Mouse (Mus musculus) embryonic facial prominence, embryonic 13.5 days (tissue): ENCODE data around the gene R3hdm4. TPM values are rescaled to one million over a fixed set of nuclear protein-coding genes. Genes with fewer than 3 reads are reported as not detected.
A peak's percentile ranks its signal among the peaks of the same experiment; 100 is the strongest.
"Not testable (repeated sequence)": the region's sequence is repeated elsewhere in the genome, so short reads cannot be mapped to it uniquely, and the experiment has no call there.

Experiments
- ATAC-seq: fragments of 200-750 bp; cut with Nextera tagmentation; 2 replicates; pipeline ENCODE4 v1.8.0; 2017; ENCODE audit warnings: low read depth; ENCODE audit not compliant: insufficient number of reproducible peaks, insufficient read depth, low FRiP score, low TSS enrichment
- H3K27ac ChIP-seq: fragments of 300-500 bp; sonication (generic); 2 replicates; pipeline ENCODE4 v1.5.1; 2015; ENCODE audit warnings: moderate library complexity, mild to moderate bottlenecking, inconsistent platforms
- H3K27me3 ChIP-seq: fragments of 300-500 bp; sonication (generic); 2 replicates; pipeline ENCODE4 v1.6.1; 2015; ENCODE audit warnings: mild to moderate bottlenecking, inconsistent platforms
- H3K36me3 ChIP-seq: fragments of 300-500 bp; sonication (generic); 2 replicates; pipeline ENCODE4 v1.6.1; 2015; ENCODE audit warnings: mild to moderate bottlenecking, inconsistent platforms
- H3K4me1 ChIP-seq: fragments of 300-500 bp; sonication (generic); 2 replicates; pipeline ENCODE4 v1.6.1; 2015; ENCODE audit warnings: inconsistent platforms
- H3K4me2 ChIP-seq: fragments of 300-500 bp; sonication (generic); 2 replicates; pipeline ENCODE4 v1.6.1; 2015; ENCODE audit warnings: moderate library complexity, mild to moderate bottlenecking, inconsistent platforms
- H3K4me3 ChIP-seq: fragments of 300-500 bp; sonication (generic); 2 replicates; pipeline ENCODE4 v1.5.1; 2015; ENCODE audit warnings: mild to moderate bottlenecking, inconsistent platforms
- H3K9ac ChIP-seq: fragments of 300-500 bp; sonication (generic); 2 replicates; pipeline ENCODE4 v1.6.1; 2015; ENCODE audit warnings: mild to moderate bottlenecking, inconsistent platforms
- H3K9me3 ChIP-seq: fragments of 300-500 bp; sonication (generic); 2 replicates; pipeline ENCODE4 v1.6.1; 2016; ENCODE audit warnings: inconsistent platforms
- WGBS: fragments of 180-500 bp; shearing (Covaris S2); methylation state at CpG from one replicate; pipeline ENCODE4 v1.1.7; 2015; ENCODE audit warnings: mixed read lengths; 5-methylcytosine and 5-hydroxymethylcytosine counted together
- polyA plus RNA-seq: library from polyadenylated mRNA; unstranded; fragments of >200 nt; fragmentation: Nextera tagmentation; extraction: Ambion mirVana; gene quantifications from 2 replicates; pipeline ENCODE4 v1.2.1, GENCODE M21; 2015

R3hdm4 gene
- polyA plus RNA-seq = 190 and 206 TPM in 2 replicates

- H3K36me3 ChIP-seq = no peaks in the 10 kb centered on the region
Observed at GRCm38 (mm10) chr10:79920958-79921535, at the start of gene R3hdm4. Gene R3hdm4 (minus strand): TSS chr10:79921208.

GRCm38 (mm10) chr10:79970415-79971182 lies 49.6 kb upstream of the R3hdm4 start, which contains the start of gene Grin3b:
Gene Grin3b (plus strand): TSS chr10:79970715.
- Histone ChIP-seq H3K27ac (peak within 1 kb of the TSS; percentile 48), H3K4me1 (peaks cover 18% of the 10 kb centered on the region), H3K4me2 (peak within 1 kb of the TSS; percentile 98), H3K4me3 (peak within 1 kb of the TSS; percentile 63), H3K9ac (peak within 1 kb of the TSS; percentile 83), H3K27me3 (peaks cover 15% of the 10 kb centered on the region), H3K9me3 (no peaks in the 10 kb centered on the region), H3K36me3 (peaks cover 58% of the 10 kb centered on the region)
- WGBS = 5% methylated on average over 39 of the region's 47 CpGs
- ATAC-seq = no peak

More at GRCm38 (mm10) chr10:79920958-79921535, at the start of gene R3hdm4:
- no peak within 1 kb of the TSS for H3K27ac ChIP-seq
- H3K9ac ChIP-seq = peak within 1 kb of the TSS; percentile 62
- peak within 1 kb of the TSS; percentile 56 for H3K4me2 ChIP-seq
- peaks cover 50% of the 10 kb centered on the region for H3K4me1 ChIP-seq
- WGBS = 4% methylated on average over 41 of the region's 41 CpGs
- no peaks in the 10 kb centered on the region for H3K9me3 ChIP-seq
- H3K4me3 ChIP-seq = peak within 1 kb of the TSS; percentile 33
- no peak; the same call in 1 of the 2 replicates for ATAC-seq
- H3K27me3 ChIP-seq = peaks cover 73% of the 10 kb centered on the region

DNA sequence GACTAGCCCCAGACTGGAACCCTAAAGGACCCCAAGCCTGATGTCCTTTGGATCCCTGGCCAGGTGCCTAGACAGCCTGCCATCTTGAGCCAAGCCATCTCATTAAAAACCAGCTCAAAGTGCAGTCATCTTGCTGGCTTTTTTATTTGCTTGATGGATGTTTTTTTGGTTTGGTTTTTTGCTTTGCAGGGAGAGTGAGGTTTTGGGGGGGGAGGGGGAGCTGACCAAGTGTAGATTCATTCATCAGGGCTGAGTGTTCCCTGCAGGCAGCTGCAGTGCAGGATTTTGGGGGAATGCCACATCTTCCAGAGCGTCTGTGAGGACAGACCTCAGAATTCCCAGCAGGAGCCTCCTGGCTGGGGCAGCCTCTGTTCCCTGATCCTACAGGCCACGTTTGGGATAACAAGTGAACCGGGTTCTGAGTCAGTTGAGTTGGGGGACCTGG lies 48.1 kb upstream of the R3hdm4 start:
- H3K27ac ChIP-seq = no peak overlapping the region
- H3K4me2 ChIP-seq = no peak overlapping the region
- no peak for ATAC-seq
- no peak overlapping the region for H3K4me3 ChIP-seq
- peaks cover 15% of the 10 kb centered on the region for H3K27me3 ChIP-seq
- peaks cover 18% of the 10 kb centered on the region for H3K4me1 ChIP-seq
- H3K9ac ChIP-seq = no peak overlapping the region
- no peaks in the 10 kb centered on the region for H3K9me3 ChIP-seq
- H3K36me3 ChIP-seq = peaks cover 59% of the 10 kb centered on the region
- WGBS = 15% methylated on average over 3 of the region's 3 CpGs

- no peaks in the 10 kb centered on the region for H3K9me3 ChIP-seq
- H3K9ac ChIP-seq = no peak overlapping the region
- peaks cover 59% of the 10 kb centered on the region for H3K36me3 ChIP-seq
- peaks cover 18% of the 10 kb centered on the region for H3K4me1 ChIP-seq
- WGBS = 81% methylated on average over 1 of the region's 1 CpGs
- ATAC-seq = no peak
- H3K4me2 ChIP-seq = no peak overlapping the region
- H3K27me3 ChIP-seq = peaks cover 15% of the 10 kb centered on the region
- H3K4me3 ChIP-seq = no peak overlapping the region
- no peak overlapping the region for H3K27ac ChIP-seq
Observed at GRCm38 (mm10) chr10:79968181-79968580, 47.2 kb upstream of the R3hdm4 start.

GRCm38 (mm10) chr10:79966886-79967400 lies 45.9 kb upstream of the R3hdm4 start:
- 90% methylated on average over 5 of the region's 5 CpGs for WGBS
- H3K36me3 ChIP-seq = peaks cover 68% of the 10 kb centered on the region

DNA sequence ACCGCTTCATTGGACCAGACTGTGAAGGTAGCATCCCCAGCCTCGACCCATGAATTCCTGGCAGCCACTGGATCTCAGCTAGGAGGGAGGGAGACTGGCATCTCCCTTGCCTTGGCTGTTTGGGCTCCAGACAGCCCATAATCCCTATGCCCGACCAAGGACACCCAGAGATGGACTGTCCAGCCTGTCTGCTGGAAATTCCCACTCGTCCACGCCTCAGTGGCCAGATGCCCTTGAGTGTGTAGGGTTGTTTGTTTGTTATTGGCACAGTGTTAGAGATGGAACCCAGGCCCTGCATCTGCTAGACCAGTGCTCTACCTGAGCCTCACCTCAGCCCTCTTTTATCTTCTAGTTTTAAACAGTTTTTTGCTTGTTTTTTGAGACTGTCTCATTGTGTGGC lies 44.3 kb upstream of the R3hdm4 start:
- H3K4me3 ChIP-seq = no peak overlapping the region
- H3K9me3 ChIP-seq = no peaks in the 10 kb centered on the region
- WGBS = 85% methylated on average over 5 of the region's 5 CpGs
- no peaks in the 10 kb centered on the region for H3K27me3 ChIP-seq
- 0 out of 2 replicates have a peak overlapping the region, but pooled peaks have one; percentile 47 for H3K9ac ChIP-seq
- no peak overlapping the region for H3K4me2 ChIP-seq
- H3K36me3 ChIP-seq = peaks cover 75% of the 10 kb centered on the region
- ATAC-seq = no peak
- peaks cover 17% of the 10 kb centered on the region for H3K4me1 ChIP-seq
- no peak overlapping the region for H3K27ac ChIP-seq

More at GRCm38 (mm10) chr10:79966886-79967400, 45.9 kb upstream of the R3hdm4 start:
- Histone ChIP-seq H3K9me3 (no peaks in the 10 kb centered on the region), H3K27me3 (peaks cover 14% of the 10 kb centered on the region), H3K4me2 (no peak overlapping the region), H3K4me1 (peaks cover 18% of the 10 kb centered on the region), H3K4me3 (no peak overlapping the region), H3K9ac (no peak overlapping the region), H3K27ac (no peak overlapping the region)
- no peak for ATAC-seq

DNA sequence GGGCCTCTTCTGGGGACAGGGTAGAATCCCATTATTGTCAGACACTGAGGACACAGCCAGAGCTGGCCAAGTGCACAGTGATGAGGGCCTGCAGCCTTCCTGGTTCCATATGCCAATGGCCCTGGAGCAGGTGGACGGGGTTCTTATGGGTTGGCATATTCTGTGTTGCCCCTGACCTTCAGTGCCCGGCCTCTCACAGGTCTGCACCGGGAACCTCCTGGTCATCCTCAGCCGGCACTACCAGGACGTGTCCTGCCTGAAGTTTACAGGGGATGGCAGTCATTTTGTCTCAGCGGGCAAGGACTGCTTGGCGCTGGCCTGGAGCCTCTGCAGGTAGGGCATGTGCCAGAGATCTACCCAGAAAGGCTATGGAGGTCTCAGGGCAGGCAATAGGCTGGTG lies 43.7 kb upstream of the R3hdm4 start:
- no peak overlapping the region for H3K27ac ChIP-seq
- WGBS = 90% methylated on average over 7 of the region's 7 CpGs
- no peaks in the 10 kb centered on the region for H3K9me3 ChIP-seq
- no peak overlapping the region for H3K9ac ChIP-seq
- H3K4me1 ChIP-seq = peaks cover 11% of the 10 kb centered on the region
- peaks cover 75% of the 10 kb centered on the region for H3K36me3 ChIP-seq
- H3K4me3 ChIP-seq = no peak overlapping the region
- no peak for ATAC-seq
- no peaks in the 10 kb centered on the region for H3K27me3 ChIP-seq
- no peak overlapping the region for H3K4me2 ChIP-seq

DNA sequence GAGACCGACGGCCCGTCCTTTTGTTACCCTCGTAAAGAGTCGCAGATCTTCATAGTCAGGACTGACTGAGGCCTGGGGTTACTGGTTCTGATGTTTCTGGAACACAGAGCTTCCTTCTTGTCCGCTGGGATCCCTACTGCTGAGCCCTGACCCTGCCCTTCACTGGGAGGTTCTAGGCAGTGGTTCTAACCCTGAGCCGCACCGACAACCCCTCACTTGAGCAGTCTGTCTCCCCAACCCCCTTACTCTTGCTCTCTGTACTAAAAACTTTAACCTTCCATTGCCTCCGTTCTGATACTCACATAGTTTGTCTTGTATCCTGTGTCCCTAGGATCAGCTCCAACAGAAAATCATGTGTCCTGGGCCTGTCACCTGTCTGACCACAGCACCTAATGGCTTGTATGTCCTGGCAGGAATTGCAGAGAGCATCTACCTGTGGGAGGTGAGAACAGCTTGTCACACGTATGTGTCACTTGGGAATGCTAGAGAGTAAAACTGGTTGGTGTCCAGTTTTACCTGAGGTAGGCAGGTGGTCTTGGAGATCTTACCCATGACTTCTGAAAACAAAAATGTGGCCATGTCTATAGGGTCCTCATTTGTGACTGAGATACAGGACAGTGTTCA lies 39.8 kb upstream of the R3hdm4 start:
- no peak for ATAC-seq
- H3K27ac ChIP-seq = no peak overlapping the region
- WGBS = 14% methylated on average over 10 of the region's 10 CpGs

DNA sequence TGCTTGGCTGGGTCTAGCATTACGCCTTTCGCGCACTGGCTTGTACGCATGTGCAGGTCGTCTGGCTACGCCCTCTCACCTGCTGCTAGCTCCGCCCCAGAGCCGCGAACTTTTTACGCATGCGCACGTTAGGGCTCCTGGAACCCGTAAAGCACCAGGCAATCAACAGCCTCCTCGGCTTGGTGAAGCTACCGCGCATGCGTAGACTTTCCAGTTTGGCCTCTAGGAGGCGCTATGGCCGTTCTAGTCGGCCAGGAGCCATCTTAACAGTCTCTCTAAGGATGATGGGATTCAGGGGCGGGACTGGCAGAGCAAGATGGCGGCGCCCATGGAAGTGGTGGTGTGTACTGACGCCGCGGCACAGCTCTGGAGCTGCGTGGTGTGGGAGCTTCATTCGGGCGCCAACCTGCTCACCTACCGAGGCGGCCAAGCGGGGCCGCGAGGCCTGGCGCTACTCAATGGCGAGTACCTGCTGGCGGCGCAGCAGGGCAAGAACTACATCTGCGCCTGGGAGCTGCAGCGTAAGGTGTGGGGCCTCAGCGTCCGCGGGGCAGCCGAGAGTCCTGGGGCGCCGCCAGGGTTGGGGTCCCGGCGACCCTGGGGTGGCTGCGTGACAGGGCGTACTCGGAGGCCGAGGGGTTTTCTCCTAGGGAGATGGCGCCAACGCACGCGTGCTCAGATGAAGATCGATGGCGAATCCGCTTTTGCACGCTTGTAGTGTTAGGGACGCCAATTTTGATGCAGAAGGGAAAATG lies 39.0 kb upstream of the R3hdm4 start, which contains the start of gene Wdr18:
Wdr18 (plus strand) TSS at position 306 of the 755 bp plus-strand sequence.
- Histone ChIP-seq H3K27ac (peak within 1 kb of the TSS; percentile 64), H3K4me3 (peak within 1 kb of the TSS; percentile 98), H3K4me2 (peak within 1 kb of the TSS; percentile 89), H3K4me1 (peaks cover 14% of the 10 kb centered on the region), H3K36me3 (peaks cover 37% of the 10 kb centered on the region), H3K27me3 (no peaks in the 10 kb centered on the region), H3K9ac (peak within 1 kb of the TSS; percentile 93), H3K9me3 (no peaks in the 10 kb centered on the region)
- 0% methylated on average over 61 of the region's 61 CpGs for WGBS
- peak; percentile 92 for ATAC-seq

More for the DNA sequence above, 39.8 kb upstream of the R3hdm4 start:
- Histone ChIP-seq H3K27me3 (no peaks in the 10 kb centered on the region), H3K4me1 (peaks cover 14% of the 10 kb centered on the region), H3K9me3 (no peaks in the 10 kb centered on the region), H3K4me3 (peak overlapping the region; percentile 98), H3K9ac (peak overlapping the region; percentile 93), H3K4me2 (peak overlapping the region; percentile 89), H3K36me3 (peaks cover 44% of the 10 kb centered on the region)

DNA sequence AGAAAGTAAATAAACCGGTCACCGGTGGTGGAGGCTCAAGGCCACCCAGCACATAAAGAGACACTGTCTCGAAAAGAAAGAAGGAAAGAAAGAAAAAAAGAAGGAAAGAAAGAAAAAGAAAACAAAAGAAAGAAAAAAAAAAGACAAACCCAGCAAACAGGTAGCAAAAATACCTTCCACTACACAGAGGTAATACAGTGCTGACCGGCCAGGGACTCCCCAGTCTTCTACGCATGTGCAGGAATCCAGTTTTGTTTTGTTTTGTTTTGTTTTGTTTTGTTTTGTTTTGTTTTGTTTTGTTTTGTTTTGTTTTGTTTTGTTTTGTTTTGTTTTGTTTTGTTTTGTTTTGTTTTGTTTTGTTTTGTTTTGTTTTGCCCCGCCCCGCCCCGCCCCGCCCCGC lies 38.4 kb upstream of the R3hdm4 start:
- not testable (repeated sequence) for ATAC-seq
- H3K4me1 ChIP-seq = peaks cover 14% of the 10 kb centered on the region

More for the DNA sequence above, 38.4 kb upstream of the R3hdm4 start:
- H3K27ac ChIP-seq, H3K9me3 ChIP-seq, H3K27me3 ChIP-seq, H3K9ac ChIP-seq: not testable (repeated sequence)
- H3K36me3 ChIP-seq = peaks cover 31% of the 10 kb centered on the region
- H3K4me2 ChIP-seq = peak overlapping the region; percentile 89
- WGBS = 35% methylated on average over 10 of the region's 10 CpGs
- H3K4me3 ChIP-seq = peak overlapping the region; percentile 98
